Mouse (Mus musculus) stomach, postnatal 0 days (tissue): ENCODE measurements around the gene Cxcl12.

Source experiments
- CTCF ChIP-seq: IDR thresholded peaks from 2 replicates; pipeline ENCODE4 v1.5.1; 2016; ENCODE audit warnings: antibody characterized with exemption, low read depth, mild to moderate bottlenecking, moderate library complexity
- EP300 ChIP-seq: optimal IDR thresholded peaks from 2 replicates; pipeline ENCODE3; 2016; ENCODE audit warnings: antibody characterized with exemption

- TF ChIP-seq CTCF (no peak), EP300 (no peak)
These were observed 33.1 kb downstream of the Cxcl12 start for GRCm38 (mm10) chr6:117201396-117201795.
